Mouse (Mus musculus): ENCODE results near the gene Elmo1.

Elmo1 gene

GRCm38 (mm10) chr13:20490860-20491594 is 400.6 kb downstream of the Elmo1 start:
- DNase-seq = no peak

GRCm38 (mm10) chr13:20491666-20492065 is 401.3 kb downstream of the Elmo1 start:
- DNase-seq = no peak

GRCm38 (mm10) chr13:20494047-20494739 is 403.8 kb downstream of the Elmo1 start:
- DNase-seq = no peak

GRCm38 (mm10) chr13:20501923-20502322 is 411.5 kb downstream of the Elmo1 start:
- DNase-seq = no peak

GRCm38 (mm10) chr13:20503371-20503770 is 413.0 kb downstream of the Elmo1 start:
- no peak for DNase-seq

GRCm38 (mm10) chr13:20507381-20508129 is 417.2 kb downstream of the Elmo1 start:
- DNase-seq = no peak

GRCm38 (mm10) chr13:20511026-20511425 is 420.6 kb downstream of the Elmo1 start:
- no peak for DNase-seq

- no peak for DNase-seq
Measured at GRCm38 (mm10) chr13:20512317-20513240, 422.2 kb downstream of the Elmo1 start.

GRCm38 (mm10) chr13:20514721-20515120 is 424.3 kb downstream of the Elmo1 start:
- no peak for DNase-seq

GRCm38 (mm10) chr13:20516096-20516495 is 425.7 kb downstream of the Elmo1 start:
- no peak for DNase-seq

GRCm38 (mm10) chr13:20517702-20518101 is 427.3 kb downstream of the Elmo1 start:
- no peak for DNase-seq

- DNase-seq = no peak
Measured at GRCm38 (mm10) chr13:20521492-20521891, 431.1 kb downstream of the Elmo1 start.

- no peak for DNase-seq
Measured at GRCm38 (mm10) chr13:20523671-20524070, 433.3 kb downstream of the Elmo1 start.

GRCm38 (mm10) chr13:20525844-20526243 is 435.4 kb downstream of the Elmo1 start:
- DNase-seq = no peak

- no peak for DNase-seq
Measured at GRCm38 (mm10) chr13:20537053-20537452, 446.7 kb downstream of the Elmo1 start.

GRCm38 (mm10) chr13:20537487-20537886 is 447.1 kb downstream of the Elmo1 start:
- DNase-seq = no peak

GRCm38 (mm10) chr13:20538216-20539070 is 448.0 kb downstream of the Elmo1 start:
- DNase-seq = no peak

- DNase-seq = no peak
Measured at GRCm38 (mm10) chr13:20539631-20540030, 449.2 kb downstream of the Elmo1 start.

- no peak for DNase-seq
Measured at GRCm38 (mm10) chr13:20546568-20547204, 456.3 kb downstream of the Elmo1 start.

- no peak for DNase-seq
Measured at GRCm38 (mm10) chr13:20549983-20550382, 459.6 kb downstream of the Elmo1 start.

- no peak for DNase-seq
Measured at GRCm38 (mm10) chr13:20551559-20551958, 461.2 kb downstream of the Elmo1 start.
